Mouse (Mus musculus) gastrocnemius, adult 8-10 months (tissue): ENCODE data around the gene Hoxa5. TPM values are rescaled to one million over a fixed set of nuclear protein-coding genes. Genes with fewer than 3 reads are reported as not detected.
A peak's percentile ranks its signal among the peaks of the same experiment; 100 is the strongest.

Experiments
- DNase-seq, 2 experiments: peaks; one replicate each; pipeline ENCODE4 v3.0.0; 2022; ENCODE audit warnings: low spot score in 2 of 2
- total RNA-seq, 4 experiments: library from RNA; stranded (reverse); gene quantifications; 2 replicates each; pipeline ENCODE4 v1.2.4; 2022

The Hoxa5 gene
- total RNA-seq, 4 experiments from 2014 or later: 1.2 to 1.9 (median 1.5) TPM

GRCm38 (mm10) chr6:52201269-52201668, 3.1 kb downstream of the Hoxa5 start:
- no peak for DNase-seq

- DNase-seq: no peak
These were observed 3.6 kb downstream of the Hoxa5 start for GRCm38 (mm10) chr6:52200751-52201250.

- DNase-seq: no peak
These were observed 4.2 kb downstream of the Hoxa5 start for GRCm38 (mm10) chr6:52200073-52200750.

GRCm38 (mm10) chr6:52197271-52197670, 7.1 kb downstream of the Hoxa5 start:
- DNase-seq: no peak

GRCm38 (mm10) chr6:52196811-52197210, 7.6 kb downstream of the Hoxa5 start:
- no peak for DNase-seq

- no peak for DNase-seq
These were observed 9.7 kb downstream of the Hoxa5 start for GRCm38 (mm10) chr6:52194690-52195089.

GRCm38 (mm10) chr6:52191860-52192550, 12.4 kb downstream of the Hoxa5 start:
- peak; percentile 78 to 80 for DNase-seq

GRCm38 (mm10) chr6:52190906-52191810, 13.2 kb downstream of the Hoxa5 start, which contains the start of gene Hoxa4:
Hoxa4 (minus strand) TSS chr6:52191753.
- no peak for DNase-seq

- no peak for DNase-seq
These were observed 14.0 kb downstream of the Hoxa5 start for GRCm38 (mm10) chr6:52190410-52190809.

GRCm38 (mm10) chr6:52189909-52190308, 14.5 kb downstream of the Hoxa5 start:
- no peak for DNase-seq

- peak; percentile 30 to 56 for DNase-seq
These were observed 15.2 kb downstream of the Hoxa5 start for GRCm38 (mm10) chr6:52189172-52189591.

- DNase-seq: no peak
These were observed 17.9 kb downstream of the Hoxa5 start for GRCm38 (mm10) chr6:52186500-52186899.

- no peak for DNase-seq
These were observed 18.6 kb downstream of the Hoxa5 start for GRCm38 (mm10) chr6:52185834-52186233.

GRCm38 (mm10) chr6:52185222-52185621, 19.2 kb downstream of the Hoxa5 start:
- DNase-seq: no peak

GRCm38 (mm10) chr6:52184668-52185067, 19.7 kb downstream of the Hoxa5 start:
- no peak for DNase-seq

GRCm38 (mm10) chr6:52183311-52184080, 20.9 kb downstream of the Hoxa5 start:
- DNase-seq: no peak

GRCm38 (mm10) chr6:52182793-52183192, 21.6 kb downstream of the Hoxa5 start:
- no peak for DNase-seq

GRCm38 (mm10) chr6:52182030-52182429, 22.4 kb downstream of the Hoxa5 start:
- no peak for DNase-seq

GRCm38 (mm10) chr6:52180726-52181125, 23.7 kb downstream of the Hoxa5 start:
- no peak for DNase-seq

GRCm38 (mm10) chr6:52180213-52180710, 24.1 kb downstream of the Hoxa5 start:
- DNase-seq: no peak

GRCm38 (mm10) chr6:52179690-52180089, 24.7 kb downstream of the Hoxa5 start:
- no peak for DNase-seq
